In genomic region chr1:92169776-92170055, GRCm38 (mm10) we compare ENCODE assay signal across 20 mouse cellular contexts. TPM values are rescaled to one million over a fixed set of nuclear protein-coding genes. Genes with fewer than 3 reads are reported as not detected.
A peak's percentile ranks its signal among the peaks of the same experiment; 100 is the strongest.
DNase-seq lines count a peak whose midpoint lies in the region; TF ChIP-seq lines count a peak whose summit lies in the region.
"Had no signal": no experiment of that assay in that cellular context is flagged by ENCODE, and none has a peak within 500 bp of the region (broad histone marks: within the 10 kb centered on the region; RNA-seq: fewer than 3 reads in every experiment).

No protein-coding gene starts in this region.

- no peak for TF ChIP-seq CTCF in kidney, adult 2 months (conservative IDR thresholded peaks at IDR 0.05; ENCODE audit: insufficient read depth, insufficient read length, low read depth, low read length)
- no peak for TF ChIP-seq CTCF in layer of hippocampus, adult 2 months (conservative IDR thresholded peaks at IDR 0.05)

- H3K27ac ChIP-seq in heart, embryonic 10.5 days = no peak overlapping the region
- no peak overlapping the region for H3K27ac ChIP-seq in kidney, adult 2 months (ENCODE audit: insufficient read depth, low read depth, low read length)
- peak overlapping the region; percentile 58; the same call in 1 of the 2 replicates for H3K27ac ChIP-seq in layer of hippocampus, adult 2 months
- H3K27ac ChIP-seq: embryonic facial prominence, embryonic 13.5 days; embryonic facial prominence, embryonic 15.5 days; forebrain, embryonic 10.5 days; forebrain, embryonic 12.5 days had no signal

- DNase-seq in heart, adult 11 months = peak; percentile 82
- DNase-seq in heart, embryonic 10.5 days (ENCODE audit: low spot score) = no peak
- peak; percentile 19 for DNase-seq in kidney, postnatal 10 days
- DNase-seq in kidney, adult 2 months = no peak
- DNase-seq in kidney, postnatal 25 days = peak; percentile 35 to 45
- DNase-seq in kidney, adult 9 months = no peak
- DNase-seq in layer of hippocampus, adult 2 months (ENCODE audit: low spot score in 2 of 2) = no peak
- no peak for DNase-seq in layer of hippocampus, adult 9-11 months
- DNase-seq: adrenal gland, adult 2 months; adrenal gland, postnatal 10 days; adrenal gland, postnatal 25 days; cerebellum, adult 11 months; cerebellum, postnatal 14 days; cerebellum, postnatal 36 days; embryo, embryonic 11 days had no signal

- H3K36me3 ChIP-seq in heart, embryonic 10.5 days = no peaks in the 10 kb centered on the region
- no peaks in the 10 kb centered on the region for H3K36me3 ChIP-seq in kidney, adult 2 months (ENCODE audit: control insufficient read depth, insufficient read depth, low read length)
- H3K36me3 ChIP-seq: embryonic facial prominence, embryonic 13.5 days; embryonic facial prominence, embryonic 15.5 days; forebrain, embryonic 10.5 days; forebrain, embryonic 12.5 days had no signal

- no peak overlapping the region for H3K4me3 ChIP-seq in heart, embryonic 10.5 days
- H3K4me3 ChIP-seq in kidney, adult 2 months (ENCODE audit: insufficient read depth, low read depth, low read length) = no peak overlapping the region
- H3K4me3 ChIP-seq in layer of hippocampus, adult 2 months = no peak overlapping the region
- H3K4me3 ChIP-seq: embryonic facial prominence, embryonic 13.5 days; embryonic facial prominence, embryonic 15.5 days; erythroblast, embryonic 14.5 days; forebrain, embryonic 10.5 days; forebrain, embryonic 12.5 days had no signal

- TF ChIP-seq POLR2A in kidney, adult 2 months (IDR thresholded peaks at IDR 0.05; ENCODE audit: low read depth, low read length) = no peak

- no peaks in the 10 kb centered on the region for H3K27me3 ChIP-seq in heart, embryonic 10.5 days (ENCODE audit: insufficient read depth, poor library complexity, severe bottlenecking)
- H3K27me3 ChIP-seq in kidney, adult 2 months (replicated peaks; ENCODE audit: control insufficient read depth, insufficient read depth, low read length) = no peaks in the 10 kb centered on the region
- H3K27me3 ChIP-seq: embryonic facial prominence, embryonic 13.5 days; embryonic facial prominence, embryonic 15.5 days; forebrain, embryonic 12.5 days had no signal

- H3K9me3 ChIP-seq in heart, embryonic 10.5 days = no peaks in the 10 kb centered on the region
- H3K9me3 ChIP-seq: embryonic facial prominence, embryonic 13.5 days; embryonic facial prominence, embryonic 15.5 days; forebrain, embryonic 10.5 days; forebrain, embryonic 12.5 days had no signal

- H3K4me1 ChIP-seq in heart, embryonic 10.5 days = peaks cover 50% of the 10 kb centered on the region
- H3K4me1 ChIP-seq in kidney, adult 2 months (ENCODE audit: control insufficient read depth, insufficient read depth, low read length) = peaks cover 5% of the 10 kb centered on the region

RNA-seq across cellular contexts. Expression of gene Hdac4, which starts 25.8 kb away (rescaled TPM):
- polyA plus RNA-seq in heart, embryonic 10.5 days (2016; fragmentation: Nextera tagmentation; extraction: Ambion mirVana) = 9.7 and 14.2 TPM in 2 replicates
- polyA plus RNA-seq in kidney, adult 2 months (2012; rRNA removed) = 10.0 and 11.6 TPM in 2 replicates
- 100 to 1,000 TPM in 1 of 2 experiments, 10 to 100 TPM in 1; 97.2 to 106 TPM for total RNA-seq in layer of hippocampus, adult 2 months (2021)

Comparison
In these comparisons a context has a peak if more than half of its experiments do, and no peak if none do; other contexts are left out.
1. DNase-seq: peak in heart, adult 11 months (single experiment), kidney, postnatal 10 days (single experiment) and kidney, postnatal 25 days (2 of 2); none in heart, embryonic 10.5 days (single experiment), kidney, adult 2 months (single experiment), kidney, adult 9 months (single experiment), layer of hippocampus, adult 2 months (0 of 2) and layer of hippocampus, adult 9-11 months (single experiment).